Mouse (Mus musculus) cerebellum, adult 8-10 months (tissue): ENCODE measurements around the gene Ush2a.
A peak's percentile ranks its signal among the peaks of the same experiment; 100 is the strongest.

ENCODE experiments used
- DNase-seq: peaks from one replicate; pipeline ENCODE4 v3.0.0; 2022

Ush2a gene

GRCm38 (mm10) chr1:188937246-188937780, 675.5 kb downstream of the Ush2a start:
- no peak for DNase-seq

- no peak for DNase-seq
Measured at GRCm38 (mm10) chr1:188945326-188945725, 683.5 kb downstream of the Ush2a start.

GRCm38 (mm10) chr1:188946849-188947248, 685.0 kb downstream of the Ush2a start:
- no peak for DNase-seq

- no peak for DNase-seq
Measured at GRCm38 (mm10) chr1:188947794-188948193, 686.0 kb downstream of the Ush2a start.

GRCm38 (mm10) chr1:188948276-188948675, 686.5 kb downstream of the Ush2a start:
- no peak for DNase-seq

GRCm38 (mm10) chr1:188951091-188951490, 689.3 kb downstream of the Ush2a start:
- no peak for DNase-seq

GRCm38 (mm10) chr1:188952501-188952900, 690.7 kb downstream of the Ush2a start:
- DNase-seq, result no peak

GRCm38 (mm10) chr1:188973078-188973477, 711.3 kb downstream of the Ush2a start:
- no peak for DNase-seq

GRCm38 (mm10) chr1:188973926-188974325, 712.1 kb downstream of the Ush2a start:
- no peak for DNase-seq

GRCm38 (mm10) chr1:188980050-188980449, 718.2 kb downstream of the Ush2a start:
- DNase-seq, result peak; percentile 43

- peak; percentile 37 for DNase-seq
Measured at GRCm38 (mm10) chr1:188993218-188993617, 731.4 kb downstream of the Ush2a start.

- no peak for DNase-seq
Measured at GRCm38 (mm10) chr1:188997921-188998320, 736.1 kb downstream of the Ush2a start.

- no peak for DNase-seq
Measured at GRCm38 (mm10) chr1:188999981-189000380, 738.2 kb downstream of the Ush2a start.

- no peak for DNase-seq
Measured at GRCm38 (mm10) chr1:189001815-189002214, 740.0 kb downstream of the Ush2a start.

GRCm38 (mm10) chr1:189004774-189005173, 743.0 kb downstream of the Ush2a start:
- DNase-seq, result no peak

GRCm38 (mm10) chr1:189006267-189006666, 744.4 kb downstream of the Ush2a start:
- no peak for DNase-seq

- no peak for DNase-seq
Measured at GRCm38 (mm10) chr1:189006826-189007225, 745.0 kb downstream of the Ush2a start.

- DNase-seq, result peak; percentile 99
Measured at GRCm38 (mm10) chr1:189007239-189007979, 745.6 kb downstream of the Ush2a start, which contains the start of gene Kctd3. Kctd3 (minus strand) TSS chr1:189007841.

- no peak for DNase-seq
Measured at GRCm38 (mm10) chr1:189007980-189008324, 746.1 kb downstream of the Ush2a start.

GRCm38 (mm10) chr1:189010671-189011070, 748.8 kb downstream of the Ush2a start:
- DNase-seq, result no peak

- DNase-seq, result no peak
Measured at GRCm38 (mm10) chr1:189012846-189013586, 751.2 kb downstream of the Ush2a start.

- DNase-seq, result no peak
Measured at GRCm38 (mm10) chr1:189013587-189013921, 751.7 kb downstream of the Ush2a start.
